Mouse (Mus musculus): Measurements from ENCODE around the gene Smpd2. TPM values are rescaled to one million over a fixed set of nuclear protein-coding genes. Genes with fewer than 3 reads are reported as not detected.

The Smpd2 gene
- total and polyA plus RNA-seq, 3 experiments: 8.9 to 15.4 (median 11.3) TPM

- TF ChIP-seq ZMIZ1 (IDR thresholded peaks at IDR 0.05; ENCODE audit: low read depth, low read length) (no peak), GABPA (IDR thresholded peaks at IDR 0.05; ENCODE audit: insufficient replicate concordance, low read depth, low read length) (no peak), SMC3 (IDR thresholded peaks at IDR 0.05; ENCODE audit: low read depth, low read length) (no peak), CHD2 (IDR thresholded peaks at IDR 0.05; ENCODE audit: low read length) (no peak), IRF4 (IDR thresholded peaks at IDR 0.05; ENCODE audit: low read depth, low read length) (no peak), ZKSCAN1 (IDR thresholded peaks at IDR 0.05; ENCODE audit: borderline replicate concordance, low read depth, low read length) (no peak), E2F4 (IDR thresholded peaks at IDR 0.05; ENCODE audit: insufficient replicate concordance, low read depth, low read length) (no peak), EP300 (IDR thresholded peaks at IDR 0.05; ENCODE audit: low read length) (no peak), RAD21 (IDR thresholded peaks at IDR 0.05; ENCODE audit: low read depth, low read length) (no peak), MYC (IDR thresholded peaks at IDR 0.05; ENCODE audit: low read depth, low read length) (no peak)
- dilution Hi-C loops (cut with MboI; ENCODE audit: extremely low pct_ligation_motif_present, extremely low pct_unique_long_range_greater_than_20kb, low sequenced_read_pairs) (no loop called here), in situ Hi-C loops (cut with MboI; ENCODE audit: low pct_ligation_motif_present, low pct_unique_long_range_greater_than_20kb, low sequenced_read_pairs) (no loop called here)
- peaks cover 34 to 52% of the 10 kb centered on the region in 2 experiments for H3K36me3 ChIP-seq (replicated peaks in 1 of 2; ENCODE audit: control insufficient read depth in 1 of 2, insufficient read depth in 1 of 2, low read length in 1 of 2)
- no peak for DNase-seq (ENCODE audit: extremely low read depth)
- H3K9me3 ChIP-seq (replicated peaks; ENCODE audit: low read length): no peaks in the 10 kb centered on the region
- H3K27ac ChIP-seq (ENCODE audit: insufficient read depth, low read depth): no peak overlapping the region
- peaks cover 14 to 40% of the 10 kb centered on the region in 2 experiments for H3K4me1 ChIP-seq (ENCODE audit: control insufficient read depth in 1 of 2, insufficient read depth in 2 of 2)
- no peaks in the 10 kb centered on the region for H3K27me3 ChIP-seq (replicated peaks)
- H3K79me2 ChIP-seq (replicated peaks; ENCODE audit: control insufficient read depth, extremely low read depth, insufficient read depth, poor library complexity, severe bottlenecking): peaks cover 23% of the 10 kb centered on the region
- peak overlapping the region; percentile 87 for H3K4me2 ChIP-seq (ENCODE audit: insufficient read depth, low read depth, poor library complexity, severe bottlenecking)
- no peak overlapping the region for H3K4me3 ChIP-seq (replicated peaks in 1 of 3; ENCODE audit: low read depth in 2 of 3, low read length in 2 of 3, poor library complexity in 1 of 3)
- no peak overlapping the region for H3K9ac ChIP-seq (ENCODE audit: insufficient read depth, low read depth)
Measured at GRCm38 (mm10) chr10:41451656-41452055, 38.5 kb downstream of the Smpd2 start.

GRCm38 (mm10) chr10:41450780-41451522 is 39.2 kb downstream of the Smpd2 start:
- TF ChIP-seq ETS1 (conservative IDR thresholded peaks at IDR 0.05; ENCODE audit: low read depth, low read length): no peak
- no peak for TF ChIP-seq RCOR1 (conservative IDR thresholded peaks at IDR 0.05; ENCODE audit: low read depth, low read length)
- TF ChIP-seq IRF4 (IDR thresholded peaks at IDR 0.05; ENCODE audit: low read depth, low read length): no peak
- TF ChIP-seq RAD21 (IDR thresholded peaks at IDR 0.05; ENCODE audit: low read depth, low read length): no peak
- no peak for TF ChIP-seq MAZ (IDR thresholded peaks at IDR 0.05; ENCODE audit: low read depth, low read length)
- peak; percentile 38; the same call in 1 of the 2 replicates for TF ChIP-seq ZNF384 (IDR thresholded peaks at IDR 0.05; ENCODE audit: low read depth, low read length)
- TF ChIP-seq BHLHE40 (IDR thresholded peaks at IDR 0.05; ENCODE audit: low read depth, low read length): no peak
- no peak for TF ChIP-seq ZMIZ1 (IDR thresholded peaks at IDR 0.05; ENCODE audit: low read depth, low read length)
- H3K9ac ChIP-seq (ENCODE audit: insufficient read depth, low read depth): peak overlapping the region; percentile 95
- H3K9me3 ChIP-seq (replicated peaks; ENCODE audit: low read length): no peaks in the 10 kb centered on the region
- H3K4me1 ChIP-seq (ENCODE audit: control insufficient read depth in 1 of 2, insufficient read depth in 2 of 2): peaks cover 14 to 40% of the 10 kb centered on the region in 2 experiments
- dilution Hi-C loops (cut with MboI; ENCODE audit: extremely low pct_ligation_motif_present, extremely low pct_unique_long_range_greater_than_20kb, low sequenced_read_pairs): no loop called here
- no peak overlapping the region for H3K27ac ChIP-seq (ENCODE audit: insufficient read depth, low read depth)
- H3K27me3 ChIP-seq (replicated peaks): no peaks in the 10 kb centered on the region
- H3K4me3 ChIP-seq (replicated peaks in 1 of 3; ENCODE audit: low read depth in 2 of 3, low read length in 2 of 3, poor library complexity in 1 of 3): peak overlapping the region; percentile 77 to 90 (median 85)
- no peak for DNase-seq (ENCODE audit: extremely low read depth)
- H3K79me2 ChIP-seq (replicated peaks; ENCODE audit: control insufficient read depth, extremely low read depth, insufficient read depth, poor library complexity, severe bottlenecking): peaks cover 23% of the 10 kb centered on the region
- H3K36me3 ChIP-seq (replicated peaks in 1 of 2; ENCODE audit: control insufficient read depth in 1 of 2, insufficient read depth in 1 of 2, low read length in 1 of 2): peaks cover 27 to 45% of the 10 kb centered on the region in 2 experiments
- peak overlapping the region; percentile 87 for H3K4me2 ChIP-seq (ENCODE audit: insufficient read depth, low read depth, poor library complexity, severe bottlenecking)
- in situ Hi-C loops (cut with MboI; ENCODE audit: low pct_ligation_motif_present, low pct_unique_long_range_greater_than_20kb, low sequenced_read_pairs): no loop called here

Data from CH12.LX (cell line).